Mouse (Mus musculus) stomach, postnatal 0 days (tissue): ENCODE results near the gene Zfp61.

ENCODE experiments used
- CTCF ChIP-seq: IDR thresholded peaks from 2 replicates; pipeline ENCODE4 v1.5.1; 2016; ENCODE audit warnings: antibody characterized with exemption, low read depth, mild to moderate bottlenecking, moderate library complexity
- EP300 ChIP-seq: optimal IDR thresholded peaks from 2 replicates; pipeline ENCODE3; 2016; ENCODE audit warnings: antibody characterized with exemption

DNA sequence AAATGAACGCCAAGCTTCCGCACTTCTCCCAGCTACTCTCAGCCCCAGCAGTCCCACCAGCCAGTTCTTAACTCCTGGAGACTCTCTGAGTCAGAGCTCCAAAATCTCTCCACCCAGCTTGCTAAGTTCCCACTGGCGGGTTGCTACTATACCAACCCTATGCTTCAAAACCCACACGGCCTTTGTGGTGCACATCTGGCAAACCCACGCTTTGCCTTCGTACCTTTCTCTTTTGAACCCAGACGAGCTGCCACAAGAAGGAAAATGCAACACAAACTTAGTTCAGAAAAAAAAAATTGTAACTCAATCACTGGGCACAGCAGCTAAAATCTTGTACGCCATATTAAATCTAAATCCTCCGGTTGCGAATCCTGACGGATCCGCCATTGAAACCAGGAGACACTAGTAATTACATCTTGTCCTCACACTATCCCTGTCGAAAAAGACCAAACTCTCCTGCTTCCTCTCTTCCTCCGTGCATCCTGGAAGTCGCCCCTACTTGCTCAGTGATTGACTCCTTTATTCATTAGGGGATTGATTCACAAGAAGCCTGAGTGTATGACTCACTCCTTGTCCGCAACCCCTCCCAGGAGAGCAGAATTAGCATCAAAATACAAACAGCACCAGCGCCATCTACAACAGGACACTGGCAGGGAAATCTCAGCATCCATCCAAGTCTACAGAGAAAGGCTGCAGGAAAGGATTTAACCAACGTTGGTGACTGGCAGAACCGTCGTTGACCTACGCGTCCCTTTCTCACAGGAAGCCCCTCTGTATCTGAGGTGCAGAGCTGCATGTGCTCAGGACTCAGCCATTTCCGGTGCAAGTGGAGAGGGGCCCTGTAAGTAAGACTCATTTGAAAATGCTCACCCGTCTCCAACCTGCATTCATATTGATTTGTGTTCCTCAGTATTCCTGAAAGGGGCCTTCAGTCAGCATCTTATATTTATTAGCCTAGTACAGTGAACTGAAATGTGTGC is 32.6 kb downstream of the Zfp61 start:
- no peak for TF ChIP-seq EP300
- TF ChIP-seq CTCF: no peak
